Mouse (Mus musculus) E14TG2a.4 (cell line): ENCODE measurements around the gene Rpl38.

ENCODE experiments used
- CTCF ChIP-seq: conservative IDR thresholded peaks from 2 replicates; pipeline ENCODE4 v1.5.1; 2014; ENCODE audit warnings: low read length
- NANOG ChIP-seq: IDR thresholded peaks from 2 replicates; pipeline ENCODE4 v1.6.1; 2014; ENCODE audit warnings: borderline replicate concordance, low read length, mixed read lengths
- POU5F1 ChIP-seq: IDR thresholded peaks from 2 replicates; pipeline ENCODE4 v1.6.1; 2014; ENCODE audit warnings: low read length, borderline replicate concordance

DNA sequence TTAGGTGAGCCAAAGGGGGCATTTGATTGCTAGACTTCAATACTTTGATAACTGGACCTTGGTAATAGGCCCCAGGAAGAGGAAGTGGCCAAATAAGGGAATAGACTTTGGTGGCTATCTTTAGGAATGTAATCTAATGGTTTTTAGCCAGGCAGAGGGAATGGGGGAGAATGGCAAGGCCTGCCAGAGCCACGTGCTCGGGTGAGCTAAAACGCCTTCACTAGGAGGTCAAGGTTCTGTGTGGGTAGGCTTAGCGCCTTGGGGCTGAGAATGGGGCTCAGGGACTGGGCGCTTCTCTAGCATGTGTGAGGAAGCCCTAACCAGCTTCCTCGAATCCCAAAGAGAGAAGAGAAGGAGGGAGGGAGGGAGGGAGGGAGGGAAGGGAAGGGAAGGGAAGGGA lies 41.3 kb upstream of the Rpl38 start:
- no peak for TF ChIP-seq CTCF
- no peak for TF ChIP-seq POU5F1
- no peak for TF ChIP-seq NANOG
